Mouse (Mus musculus) heart, postnatal 0 days (tissue): ENCODE data around the gene Olfr921. TPM values are rescaled to one million over a fixed set of nuclear protein-coding genes. Genes with fewer than 3 reads are reported as not detected.

Experiments
- ATAC-seq: fragments of 200-750 bp; cut with Nextera tagmentation; 2 replicates; pipeline ENCODE4 v1.8.0; 2017; ENCODE audit warnings: low read depth, moderate number of reproducible peaks, moderate library complexity; ENCODE audit not compliant: insufficient read depth
- DNase-seq: peaks from one replicate; pipeline ENCODE4 v3.0.0-alpha.2; 2016; ENCODE audit warnings: low spot score
- H3K27ac ChIP-seq: fragments of 300-500 bp; sonication (generic); 2 replicates; pipeline ENCODE4 v1.5.1; 2014; ENCODE audit warnings: low read depth, mild to moderate bottlenecking
- H3K27me3 ChIP-seq: fragments of 300-500 bp; sonication (generic); 2 replicates; pipeline ENCODE4 v1.6.1; 2014; ENCODE audit warnings: low read length, mixed read lengths; ENCODE audit not compliant: control insufficient read depth, insufficient read depth
- H3K36me3 ChIP-seq: fragments of 300-500 bp; sonication (generic); replicated peaks from 2 replicates; pipeline ENCODE4 v1.6.1; 2014; ENCODE audit warnings: low read length, mixed read lengths; ENCODE audit not compliant: control insufficient read depth, insufficient read depth
- H3K4me1 ChIP-seq: fragments of 300-500 bp; sonication (generic); 2 replicates; pipeline ENCODE4 v1.6.1; 2014; ENCODE audit warnings: antibody characterized with exemption; ENCODE audit not compliant: control insufficient read depth, insufficient read depth
- H3K4me2 ChIP-seq: fragments of 300-500 bp; sonication (generic); 2 replicates; pipeline ENCODE4 v1.6.1; 2014; ENCODE audit warnings: low read depth, mild to moderate bottlenecking, low read length, moderate library complexity
- H3K4me3 ChIP-seq: fragments of 300-500 bp; sonication (generic); 2 replicates; pipeline ENCODE4 v1.5.1; 2014; ENCODE audit warnings: low read depth, low read length
- H3K9ac ChIP-seq: fragments of 300-500 bp; sonication (generic); replicated peaks from 2 replicates; pipeline ENCODE4 v1.6.1; 2014; ENCODE audit warnings: low read depth, low read length, mixed read lengths
- H3K9me3 ChIP-seq: fragments of 300-500 bp; sonication (generic); replicated peaks from 2 replicates; pipeline ENCODE4 v1.6.1; 2016; ENCODE audit warnings: low read length; ENCODE audit not compliant: control insufficient read depth
- CTCF ChIP-seq: IDR thresholded peaks from 2 replicates; pipeline ENCODE4 v1.5.1; 2016; ENCODE audit warnings: antibody characterized with exemption, control low read depth, low read depth
- EP300 ChIP-seq: IDR thresholded peaks from 2 replicates; pipeline ENCODE4 v1.6.1; 2016; ENCODE audit warnings: antibody characterized with exemption, low read depth
- WGBS: fragments of 180-500 bp; shearing (Covaris S2); extraction: QIAGEN DNeasy Blood & Tissue Kit; methylation state at CpG from one replicate; pipeline ENCODE4 v1.1.7; 2014; 5-methylcytosine and 5-hydroxymethylcytosine counted together
- polyA plus RNA-seq: library from polyadenylated mRNA; unstranded; fragments of >200 nt; fragmentation: Nextera tagmentation; extraction: Ambion mirVana; gene quantifications from 2 replicates; pipeline ENCODE4 v1.2.1, GENCODE M21; 2015
- total RNA-seq: library from RNA; depleted of rRNA; stranded (reverse); fragments of >200 nt; gene quantifications from 2 replicates; pipeline ENCODE4 v1.2.3, GENCODE M21; 2014; ENCODE audit warnings: low replicate concordance; rRNA removed

Gene Olfr921
- total and polyA plus RNA-seq, 2 experiments from 2014 or later, result not detected

DNA sequence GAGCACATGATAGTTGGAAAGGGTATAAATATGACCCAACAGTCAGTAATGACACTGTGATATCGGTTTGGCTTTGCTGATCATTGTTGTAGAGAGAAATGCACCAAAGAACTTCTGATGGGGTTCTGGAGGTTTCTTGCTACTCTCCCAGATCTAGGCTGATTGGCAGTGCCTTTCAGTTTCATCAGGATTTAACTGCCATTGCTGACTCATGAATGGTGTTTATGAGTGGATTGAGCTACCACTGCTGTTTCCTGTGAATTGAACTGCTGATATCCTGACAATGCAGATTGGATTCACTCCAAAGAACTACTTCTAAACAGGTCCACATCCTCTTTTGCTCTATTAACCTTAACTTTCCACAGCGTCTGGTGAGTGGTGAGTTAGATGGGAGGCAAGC, 19.8 kb downstream of the Olfr921 start:
- Histone ChIP-seq H3K27ac (no peak overlapping the region), H3K4me3 (no peak overlapping the region), H3K27me3 (no peaks in the 10 kb centered on the region), H3K4me1 (no peaks in the 10 kb centered on the region), H3K9ac (no peak overlapping the region), H3K9me3 (no peaks in the 10 kb centered on the region), H3K4me2 (no peak overlapping the region), H3K36me3 (no peaks in the 10 kb centered on the region)
- TF ChIP-seq EP300, result no peak
- no peak for TF ChIP-seq CTCF
- ATAC-seq (no peak), DNase-seq (no peak)
- WGBS, result 65% methylated on average over 2 of the region's 2 CpGs

- no peak overlapping the region for H3K4me3 ChIP-seq
- TF ChIP-seq EP300 (no peak), CTCF (no peak)
- H3K36me3 ChIP-seq, result no peaks in the 10 kb centered on the region
- H3K4me1 ChIP-seq, result no peaks in the 10 kb centered on the region
- no peak for ATAC-seq
- no peaks in the 10 kb centered on the region for H3K9me3 ChIP-seq
- no peak overlapping the region for H3K4me2 ChIP-seq
- H3K27me3 ChIP-seq, result no peaks in the 10 kb centered on the region
- H3K9ac ChIP-seq, result no peak overlapping the region
- DNase-seq, result no peak
- H3K27ac ChIP-seq, result no peak overlapping the region
Measured at GRCm38 (mm10) chr9:38805696-38806095, 32.8 kb downstream of the Olfr921 start.

- no peaks in the 10 kb centered on the region for H3K4me1 ChIP-seq
- H3K4me3 ChIP-seq, result no peak within 1 kb of the TSS
- no peaks in the 10 kb centered on the region for H3K9me3 ChIP-seq
- no peak within 1 kb of the TSS for H3K27ac ChIP-seq
- WGBS, result 41% methylated on average over 2 of the region's 2 CpGs
- ATAC-seq, result no peak
- DNase-seq, result no peak
- H3K27me3 ChIP-seq, result no peaks in the 10 kb centered on the region
- no peak within 1 kb of the TSS for H3K4me2 ChIP-seq
- no peaks in the 10 kb centered on the region for H3K36me3 ChIP-seq
- TF ChIP-seq EP300 (no peak), CTCF (no peak)
- no peak within 1 kb of the TSS for H3K9ac ChIP-seq
Measured at GRCm38 (mm10) chr9:38814314-38814713, 41.4 kb downstream of the Olfr921 start, which contains the start of gene Olfr922. TSS of gene Olfr922 (plus strand) at chr9:38814614.

GRCm38 (mm10) chr9:38815458-38815986, 42.7 kb downstream of the Olfr921 start:
- WGBS, result 74% methylated on average over 1 of the region's 1 CpGs
- Histone ChIP-seq H3K27me3 (no peaks in the 10 kb centered on the region), H3K36me3 (no peaks in the 10 kb centered on the region), H3K4me3 (no peak overlapping the region), H3K4me2 (no peak overlapping the region), H3K27ac (no peak overlapping the region), H3K9me3 (no peaks in the 10 kb centered on the region), H3K4me1 (no peaks in the 10 kb centered on the region), H3K9ac (no peak overlapping the region)
- no peak for DNase-seq
- TF ChIP-seq CTCF (no peak), EP300 (no peak)
- ATAC-seq, result no peak

GRCm38 (mm10) chr9:38826245-38826644, 53.4 kb downstream of the Olfr921 start, which contains the start of gene Olfr923:
TSS of gene Olfr923 (plus strand) at chr9:38826545.
- Histone ChIP-seq H3K27ac (no peak within 1 kb of the TSS), H3K4me3 (no peak within 1 kb of the TSS), H3K27me3 (no peaks in the 10 kb centered on the region), H3K9ac (no peak within 1 kb of the TSS), H3K4me1 (no peaks in the 10 kb centered on the region), H3K36me3 (no peaks in the 10 kb centered on the region), H3K4me2 (no peak within 1 kb of the TSS), H3K9me3 (no peaks in the 10 kb centered on the region)
- ATAC-seq (no peak), DNase-seq (no peak)
- TF ChIP-seq CTCF (no peak), EP300 (no peak)
- 89% methylated on average over 1 of the region's 1 CpGs for WGBS

Other genes starting within 250 kb of the Olfr921 start
- not detected in 2 replicates for gene Olfr910, start 235.2 kb upstream of the Olfr921 start, total RNA-seq
- not detected in 2 replicates for gene Olfr910, start 235.2 kb upstream of the Olfr921 start, polyA plus RNA-seq
- gene Olfr912, start 192.9 kb upstream of the Olfr921 start, total RNA-seq, result not detected in 2 replicates
- gene Olfr912, start 192.9 kb upstream of the Olfr921 start, polyA plus RNA-seq, result not detected in 2 replicates
- not detected in 2 replicates for gene Olfr913, start 180.3 kb upstream of the Olfr921 start, total RNA-seq
- not detected in 2 replicates for gene Olfr913, start 180.3 kb upstream of the Olfr921 start, polyA plus RNA-seq
- not detected in 2 replicates for gene Olfr914, start 168.0 kb upstream of the Olfr921 start, total RNA-seq
- not detected in 2 replicates for gene Olfr914, start 168.0 kb upstream of the Olfr921 start, polyA plus RNA-seq
- gene Olfr916, start 113.2 kb upstream of the Olfr921 start, total RNA-seq, result not detected in 2 replicates
- gene Olfr916, start 113.2 kb upstream of the Olfr921 start, polyA plus RNA-seq, result not detected in 2 replicates
- not detected in 2 replicates for gene Olfr917, start 107.2 kb upstream of the Olfr921 start, total RNA-seq
- not detected in 2 replicates for gene Olfr917, start 107.2 kb upstream of the Olfr921 start, polyA plus RNA-seq
- not detected in 2 replicates for gene Olfr918, start 98.5 kb upstream of the Olfr921 start, total RNA-seq
- gene Olfr918, start 98.5 kb upstream of the Olfr921 start, polyA plus RNA-seq, result not detected in 2 replicates
- not detected in 2 replicates for gene Olfr919, start 69.4 kb upstream of the Olfr921 start, total RNA-seq
- not detected in 2 replicates for gene Olfr919, start 69.4 kb upstream of the Olfr921 start, polyA plus RNA-seq
- gene Vwa5a, start 54.8 kb upstream of the Olfr921 start, total RNA-seq, result 33.4 and 43.1 TPM in 2 replicates
- gene Vwa5a, start 54.8 kb upstream of the Olfr921 start, polyA plus RNA-seq, result 17.1 and 18.5 TPM in 2 replicates
- gene Olfr920, start 20.8 kb upstream of the Olfr921 start, total RNA-seq, result 0.19 and 0.80 TPM in 2 replicates
- 0.03 and 0.04 TPM in 2 replicates for gene Olfr920, start 20.8 kb upstream of the Olfr921 start, polyA plus RNA-seq
- gene Olfr922, start 41.5 kb downstream of the Olfr921 start, total RNA-seq, result not detected in 2 replicates
- gene Olfr922, start 41.5 kb downstream of the Olfr921 start, polyA plus RNA-seq, result not detected in 2 replicates
- gene Olfr923, start 53.5 kb downstream of the Olfr921 start, total RNA-seq, result not detected in 2 replicates
- gene Olfr923, start 53.5 kb downstream of the Olfr921 start, polyA plus RNA-seq, result not detected in 2 replicates
- gene Olfr924, start 71.4 kb downstream of the Olfr921 start, total RNA-seq, result not detected in 2 replicates
- not detected in 2 replicates for gene Olfr924, start 71.4 kb downstream of the Olfr921 start, polyA plus RNA-seq
- gene Olfr26, start 82.0 kb downstream of the Olfr921 start, total RNA-seq, result not detected in 2 replicates
- gene Olfr26, start 82.0 kb downstream of the Olfr921 start, polyA plus RNA-seq, result not detected in 2 replicates
- not detected in 2 replicates for gene Olfr926, start 104.1 kb downstream of the Olfr921 start, total RNA-seq
- not detected in 2 replicates for gene Olfr926, start 104.1 kb downstream of the Olfr921 start, polyA plus RNA-seq
- not detected in 2 replicates for gene Olfr930, start 156.7 kb downstream of the Olfr921 start, total RNA-seq
- not detected in 2 replicates for gene Olfr930, start 156.7 kb downstream of the Olfr921 start, polyA plus RNA-seq
- gene Olfr933, start 199.2 kb downstream of the Olfr921 start, total RNA-seq, result not detected in 2 replicates
- gene Olfr933, start 199.2 kb downstream of the Olfr921 start, polyA plus RNA-seq, result not detected in 2 replicates
- gene Olfr934, start 215.2 kb downstream of the Olfr921 start, total RNA-seq, result not detected in 2 replicates
- not detected in 2 replicates for gene Olfr934, start 215.2 kb downstream of the Olfr921 start, polyA plus RNA-seq
- gene Olfr935, start 226.6 kb downstream of the Olfr921 start, total RNA-seq, result not detected in 2 replicates
- gene Olfr935, start 226.6 kb downstream of the Olfr921 start, polyA plus RNA-seq, result not detected in 2 replicates